Mouse (Mus musculus) cerebellum, adult 2 months (tissue): Measurements from ENCODE around the gene Cdx2.

Source experiments
- CTCF ChIP-seq: fragments of 200-500 bp; IDR thresholded peaks from 2 replicates; pipeline ENCODE4 v1.5.1; 2011; ENCODE audit warnings: low read depth, mild to moderate bottlenecking, control low read depth, low read length, moderate library complexity, borderline replicate concordance; ENCODE audit not compliant: insufficient read depth
- POLR2A ChIP-seq: fragments of 200-500 bp; IDR thresholded peaks from 2 replicates; pipeline ENCODE4 v1.6.1; 2011; ENCODE audit warnings: low read length, control low read depth, borderline replicate concordance; ENCODE audit not compliant: insufficient read depth

DNA sequence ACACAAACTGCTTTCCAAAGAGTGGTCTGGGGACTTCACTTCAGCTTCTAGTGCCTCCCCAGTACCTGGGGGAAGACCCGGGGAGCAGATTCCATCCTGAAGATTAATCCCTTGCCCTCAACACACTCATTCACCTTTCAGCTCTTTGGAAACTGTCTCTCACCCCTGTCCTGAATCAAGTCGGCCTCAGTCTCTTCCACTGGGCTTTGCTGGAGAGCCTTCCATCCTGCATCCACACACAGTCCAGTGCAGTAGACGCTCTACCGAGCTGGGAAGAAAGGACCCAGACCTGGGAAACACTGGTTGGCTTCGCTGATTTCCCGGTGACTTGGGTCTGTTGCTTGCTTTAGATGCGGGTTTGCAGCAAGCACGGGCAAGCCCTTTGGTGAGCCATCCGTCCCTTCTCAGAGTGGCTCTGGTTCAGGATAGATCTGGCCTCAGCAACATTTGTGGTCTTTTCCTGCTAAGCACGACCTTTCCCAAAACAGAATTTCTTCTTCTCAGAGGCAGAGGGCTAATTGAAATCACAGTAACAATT is 34.2 kb downstream of the Cdx2 start:
- no peak for TF ChIP-seq CTCF
- no peak for TF ChIP-seq POLR2A
